Mouse (Mus musculus): Measurements from ENCODE around the gene Cdc14a. TPM values are rescaled to one million over a fixed set of nuclear protein-coding genes. Genes with fewer than 3 reads are reported as not detected.
"Not testable (repeated sequence)": the region's sequence is repeated elsewhere in the genome, so short reads cannot be mapped to it uniquely, and the experiment has no call there.

Gene Cdc14a
- polyA plus RNA-seq, 1 experiment from 2014 or later, result 13.1 TPM

GRCm38 (mm10) chr3:116350389-116350967 is 73.4 kb downstream of the Cdc14a start:
- Histone ChIP-seq H3K9me3 (replicated peaks) (no peaks in the 10 kb centered on the region), H3K27me3 (ENCODE audit: low read depth, poor library complexity, severe bottlenecking) (no peaks in the 10 kb centered on the region), H3K4me3 (no peak overlapping the region), H3K36me3 (peaks cover 26% of the 10 kb centered on the region), H3K27ac (no peak overlapping the region), H3K4me1 (peaks cover 6% of the 10 kb centered on the region; the same call in 1 of the 2 replicates)
- no peak for DNase-seq (ENCODE audit: low spot score)
- 93% methylated on average over 6 of the region's 6 CpGs for WGBS

DNA sequence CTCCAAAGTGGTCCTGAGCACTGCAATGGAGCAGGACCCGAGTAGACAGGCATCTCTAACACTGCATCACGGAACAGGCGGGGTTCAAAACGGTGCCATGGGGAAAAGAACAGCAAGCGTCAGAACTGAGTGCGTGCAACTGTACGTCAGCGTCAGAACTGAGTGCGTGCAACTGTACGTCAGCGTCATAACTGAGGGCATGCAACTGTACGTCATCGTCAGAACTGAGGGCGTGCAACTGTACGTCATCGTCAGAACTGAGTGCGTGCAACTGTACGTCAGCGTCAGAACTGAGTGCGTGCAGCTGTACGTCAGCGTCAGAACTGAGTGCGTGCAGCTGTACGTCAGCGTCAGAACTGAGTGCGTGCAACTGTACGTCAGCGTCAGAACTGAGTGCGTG is 76.3 kb downstream of the Cdc14a start:
- H3K4me3 ChIP-seq; H3K4me1 ChIP-seq; H3K27ac ChIP-seq; H3K27me3 ChIP-seq (ENCODE audit: low read depth, poor library complexity, severe bottlenecking); H3K9me3 ChIP-seq (replicated peaks); DNase-seq (ENCODE audit: low spot score): not testable (repeated sequence)
- peaks cover 40% of the 10 kb centered on the region for H3K36me3 ChIP-seq
- 97% methylated on average over 29 of the region's 29 CpGs for WGBS

DNA sequence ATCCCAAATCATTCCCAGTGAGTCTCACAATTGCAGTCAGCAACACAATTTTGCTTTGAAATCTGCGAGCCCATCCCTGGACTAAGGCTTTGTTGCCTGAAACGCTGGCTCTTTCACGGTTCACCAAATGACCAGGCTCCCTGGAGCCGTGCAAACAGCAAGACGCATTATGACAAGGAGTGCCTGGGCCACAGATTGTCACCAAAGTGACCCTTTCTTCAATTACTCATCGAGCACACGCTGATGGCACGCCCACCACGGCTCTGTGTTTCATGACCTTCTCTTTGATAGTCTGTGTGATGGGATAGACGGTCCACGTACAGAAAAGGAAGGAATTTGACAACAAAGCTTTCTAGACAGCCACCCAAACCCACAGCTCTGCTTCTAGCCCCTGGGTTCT is 78.6 kb downstream of the Cdc14a start:
- WGBS, result 91% methylated on average over 11 of the region's 11 CpGs
- Histone ChIP-seq H3K27me3 (ENCODE audit: low read depth, poor library complexity, severe bottlenecking) (no peaks in the 10 kb centered on the region), H3K9me3 (replicated peaks) (no peaks in the 10 kb centered on the region), H3K36me3 (peaks cover 38% of the 10 kb centered on the region), H3K4me1 (0 out of 2 replicates have a peak, but pooled peaks cover 3% of the 10 kb centered on the region), H3K27ac (no peak overlapping the region), H3K4me3 (no peak overlapping the region)
- no peak for DNase-seq (ENCODE audit: low spot score)

DNA sequence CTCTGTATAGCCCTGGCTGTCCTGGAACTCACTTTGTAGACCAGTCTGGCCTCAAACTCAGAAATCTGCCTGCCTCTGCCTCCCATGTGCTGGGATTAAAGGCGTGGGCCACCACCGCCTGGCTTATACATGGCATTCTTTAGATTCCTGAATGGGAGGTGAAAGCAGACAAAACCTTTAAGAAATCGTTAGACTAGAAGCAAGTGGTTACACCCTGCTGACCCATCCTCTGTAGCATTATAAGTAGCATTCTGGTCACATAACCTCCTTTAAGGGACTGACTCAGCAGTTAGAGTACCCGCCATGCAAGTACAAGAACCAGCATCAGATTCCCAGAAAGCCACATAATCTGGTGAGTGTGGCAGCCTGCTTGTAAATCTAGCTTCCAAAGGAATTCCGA is 81.6 kb downstream of the Cdc14a start:
- Histone ChIP-seq H3K36me3 (peaks cover 37% of the 10 kb centered on the region), H3K27ac (no peak overlapping the region), H3K4me1 (peaks cover 5% of the 10 kb centered on the region), H3K4me3 (no peak overlapping the region), H3K27me3 (ENCODE audit: low read depth, poor library complexity, severe bottlenecking) (no peaks in the 10 kb centered on the region), H3K9me3 (replicated peaks) (no peaks in the 10 kb centered on the region)
- 94% methylated on average over 5 of the region's 5 CpGs for WGBS
- no peak for DNase-seq (ENCODE audit: low spot score)

DNA sequence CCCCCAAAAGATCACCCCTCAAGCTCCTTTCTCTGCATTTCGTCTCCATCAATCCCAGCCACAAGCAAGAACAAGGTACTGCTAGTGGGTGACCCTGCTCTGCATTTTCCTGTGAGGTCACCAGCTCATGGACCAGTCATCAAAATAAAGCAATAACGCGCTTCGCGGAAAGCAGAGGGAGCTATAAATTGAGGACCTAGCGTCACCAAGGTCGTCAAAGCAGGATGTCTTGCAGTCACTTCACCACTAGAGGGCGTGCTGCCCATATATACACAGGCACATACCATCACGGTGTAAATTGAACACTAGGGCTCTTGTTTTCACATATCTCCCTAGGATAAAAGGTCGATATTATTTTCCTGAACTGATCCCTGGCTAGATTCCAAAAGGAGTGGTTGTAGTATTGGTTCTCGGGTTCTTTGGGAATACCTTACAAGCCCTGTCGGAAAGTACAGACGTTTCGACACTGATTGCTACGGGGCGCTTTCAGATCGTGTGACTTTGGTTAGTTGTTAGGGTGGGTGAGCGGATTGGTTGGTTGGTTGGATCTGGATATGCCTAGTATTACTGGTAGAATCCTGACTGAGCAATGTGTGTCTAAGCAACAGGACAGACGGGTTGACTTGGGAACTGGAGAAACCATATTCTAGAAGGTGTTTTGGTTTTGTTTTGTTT is 82.7 kb downstream of the Cdc14a start:
- peak; percentile 67 for DNase-seq (ENCODE audit: low spot score)
- 50% methylated on average over 19 of the region's 19 CpGs for WGBS
- no peaks in the 10 kb centered on the region for H3K27me3 ChIP-seq (ENCODE audit: low read depth, poor library complexity, severe bottlenecking)
- peaks cover 5% of the 10 kb centered on the region for H3K4me1 ChIP-seq
- peaks cover 31% of the 10 kb centered on the region for H3K36me3 ChIP-seq
- no peaks in the 10 kb centered on the region for H3K9me3 ChIP-seq (replicated peaks)
- H3K27ac ChIP-seq, result no peak overlapping the region
- H3K4me3 ChIP-seq, result no peak overlapping the region

DNA sequence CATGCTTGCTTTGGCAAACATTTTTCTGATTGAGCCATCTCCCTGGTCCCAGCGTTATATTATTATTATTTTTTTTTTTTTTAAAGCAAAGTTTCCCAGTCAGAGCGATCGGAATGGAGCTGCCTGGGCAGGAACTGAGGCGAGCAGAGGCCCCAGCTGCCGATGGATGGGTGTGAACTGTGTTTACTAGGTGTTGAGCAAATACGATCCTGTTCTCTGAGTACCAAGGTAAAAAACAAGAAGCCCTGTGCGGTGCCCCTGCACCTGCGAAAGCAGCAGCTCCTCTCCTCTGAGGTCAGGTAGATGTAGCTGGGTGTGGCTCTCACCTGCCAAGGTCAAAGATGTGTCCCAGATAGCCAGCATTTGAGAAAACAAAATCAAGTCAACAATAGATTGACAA is 83.6 kb downstream of the Cdc14a start:
- Histone ChIP-seq H3K36me3 (peaks cover 24% of the 10 kb centered on the region), H3K9me3 (replicated peaks) (no peaks in the 10 kb centered on the region), H3K27ac (no peak overlapping the region), H3K4me1 (peaks cover 5% of the 10 kb centered on the region), H3K27me3 (ENCODE audit: low read depth, poor library complexity, severe bottlenecking) (no peaks in the 10 kb centered on the region), H3K4me3 (no peak overlapping the region)
- 96% methylated on average over 8 of the region's 8 CpGs for WGBS
- DNase-seq (ENCODE audit: low spot score), result no peak

DNA sequence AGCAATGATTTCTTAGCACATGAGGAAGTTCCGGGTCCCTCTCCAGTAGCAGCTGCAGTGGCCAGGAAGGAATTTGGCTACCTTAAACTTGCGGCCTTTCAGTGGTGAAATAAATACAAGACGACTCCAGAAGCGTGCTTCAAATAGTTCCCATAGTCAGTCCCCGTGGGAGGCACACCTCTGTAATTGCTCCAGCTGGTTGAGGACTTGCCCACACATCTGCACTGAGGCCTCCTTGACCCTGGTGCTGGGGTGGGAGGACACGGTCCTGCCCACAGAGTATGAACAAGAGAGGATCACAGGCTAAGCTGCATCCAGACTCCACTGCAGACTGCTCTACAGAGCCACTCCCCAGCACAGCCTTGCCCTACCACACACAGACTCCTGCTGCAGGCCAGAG is 85.2 kb downstream of the Cdc14a start:
- no peak for DNase-seq (ENCODE audit: low spot score)
- H3K27me3 ChIP-seq (ENCODE audit: low read depth, poor library complexity, severe bottlenecking), result no peaks in the 10 kb centered on the region
- no peak overlapping the region for H3K27ac ChIP-seq
- no peak overlapping the region for H3K4me3 ChIP-seq
- H3K4me1 ChIP-seq, result peaks cover 5% of the 10 kb centered on the region
- H3K9me3 ChIP-seq (replicated peaks), result no peaks in the 10 kb centered on the region
- H3K36me3 ChIP-seq, result peaks cover 14% of the 10 kb centered on the region
- 76% methylated on average over 6 of the region's 6 CpGs for WGBS

DNA sequence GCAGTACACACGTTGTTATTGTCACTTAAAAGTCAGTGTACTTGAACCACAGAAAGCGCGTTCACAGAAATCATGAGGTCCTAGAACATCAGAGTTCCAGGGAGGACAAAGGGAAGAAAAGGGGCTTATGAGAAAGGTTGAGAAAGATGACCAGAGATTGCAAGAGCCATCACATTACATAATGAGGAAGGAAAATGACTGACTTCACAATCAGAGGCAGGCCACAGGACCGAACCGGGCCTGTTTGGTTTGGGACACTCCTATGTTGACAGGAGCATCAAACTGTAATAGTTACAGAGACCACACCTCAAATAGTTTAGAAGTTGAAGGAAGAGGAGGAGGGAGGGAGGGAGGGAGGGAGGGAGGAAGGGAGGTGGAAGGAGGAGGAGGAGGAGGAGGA is 86.0 kb downstream of the Cdc14a start:
- 90% methylated on average over 5 of the region's 5 CpGs for WGBS
- Histone ChIP-seq H3K9me3 (replicated peaks) (no peaks in the 10 kb centered on the region), H3K4me3 (no peak overlapping the region), H3K27me3 (ENCODE audit: low read depth, poor library complexity, severe bottlenecking) (no peaks in the 10 kb centered on the region), H3K4me1 (peaks cover 5% of the 10 kb centered on the region), H3K27ac (no peak overlapping the region), H3K36me3 (peaks cover 9% of the 10 kb centered on the region)
- no peak for DNase-seq (ENCODE audit: low spot score)

- no peak overlapping the region for H3K27ac ChIP-seq
- H3K27me3 ChIP-seq (ENCODE audit: low read depth, poor library complexity, severe bottlenecking), result no peaks in the 10 kb centered on the region
- 90% methylated on average over 4 of the region's 4 CpGs for WGBS
- DNase-seq (ENCODE audit: low spot score), result no peak
- 0 out of 2 replicates have a peak, but pooled peaks cover 7% of the 10 kb centered on the region for H3K36me3 ChIP-seq
- H3K4me3 ChIP-seq, result no peak overlapping the region
- H3K9me3 ChIP-seq (replicated peaks), result no peaks in the 10 kb centered on the region
- peaks cover 5% of the 10 kb centered on the region for H3K4me1 ChIP-seq
Measured at GRCm38 (mm10) chr3:116335036-116335435, 88.8 kb downstream of the Cdc14a start.

GRCm38 (mm10) chr3:116333711-116334110 is 90.1 kb downstream of the Cdc14a start:
- Histone ChIP-seq H3K27ac (no peak overlapping the region), H3K4me1 (peaks cover 2% of the 10 kb centered on the region), H3K4me3 (no peak overlapping the region), H3K36me3 (0 out of 2 replicates have a peak, but pooled peaks cover 9% of the 10 kb centered on the region), H3K27me3 (ENCODE audit: low read depth, poor library complexity, severe bottlenecking) (no peaks in the 10 kb centered on the region), H3K9me3 (replicated peaks) (no peaks in the 10 kb centered on the region)
- no peak for DNase-seq (ENCODE audit: low spot score)
- WGBS, result 87% methylated on average over 6 of the region's 6 CpGs

GRCm38 (mm10) chr3:116333229-116333628 is 90.6 kb downstream of the Cdc14a start:
- H3K4me1 ChIP-seq, result no peaks in the 10 kb centered on the region
- H3K9me3 ChIP-seq (replicated peaks), result no peaks in the 10 kb centered on the region
- no peaks in the 10 kb centered on the region for H3K27me3 ChIP-seq (ENCODE audit: low read depth, poor library complexity, severe bottlenecking)
- no peak overlapping the region for H3K27ac ChIP-seq
- DNase-seq (ENCODE audit: low spot score), result no peak
- WGBS, result 16% methylated on average over 7 of the region's 7 CpGs
- no peak overlapping the region for H3K4me3 ChIP-seq
- peaks cover 13% of the 10 kb centered on the region for H3K36me3 ChIP-seq

DNA sequence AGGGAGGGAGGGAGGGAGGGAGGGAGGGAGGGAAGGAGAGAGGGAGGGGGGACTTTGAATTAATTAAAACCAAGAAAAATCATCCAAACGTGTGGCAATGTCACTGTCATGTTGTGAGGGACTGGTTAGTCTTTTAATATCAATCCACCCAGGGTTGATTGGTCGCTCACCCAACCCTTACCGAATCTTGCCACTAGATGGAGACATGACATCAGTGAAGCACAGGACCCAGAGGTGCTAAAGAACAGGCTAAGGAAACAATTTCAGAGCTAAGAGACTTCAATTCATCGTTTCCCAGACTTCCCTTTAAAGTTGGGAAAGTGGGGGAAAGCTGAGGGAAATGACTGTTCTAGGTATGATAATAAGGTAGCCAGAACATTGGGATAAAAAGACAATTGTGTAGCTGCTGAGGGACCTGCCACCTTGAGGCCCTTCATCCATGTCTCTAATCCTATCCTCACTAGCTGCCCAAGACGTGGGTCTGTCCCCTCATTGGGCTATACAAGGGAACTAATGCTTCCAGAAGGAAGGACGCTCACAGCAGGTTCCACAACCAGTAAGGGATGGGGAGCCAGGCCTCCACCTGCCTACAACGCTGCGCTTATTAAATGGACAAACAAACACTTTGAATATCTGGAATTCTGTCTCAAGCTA is 91.9 kb downstream of the Cdc14a start:
- 48% methylated on average over 8 of the region's 8 CpGs for WGBS
- Histone ChIP-seq H3K27ac (no peak overlapping the region), H3K9me3 (replicated peaks) (no peaks in the 10 kb centered on the region), H3K4me3 (no peak overlapping the region), H3K4me1 (peaks cover 7% of the 10 kb centered on the region), H3K27me3 (ENCODE audit: low read depth, poor library complexity, severe bottlenecking) (no peaks in the 10 kb centered on the region), H3K36me3 (peaks cover 17% of the 10 kb centered on the region)
- peak; percentile 60 for DNase-seq (ENCODE audit: low spot score)

GRCm38 (mm10) chr3:116329976-116330375 is 93.9 kb downstream of the Cdc14a start:
- no peak for DNase-seq (ENCODE audit: low spot score)
- Histone ChIP-seq H3K9me3 (replicated peaks) (no peaks in the 10 kb centered on the region), H3K27me3 (ENCODE audit: low read depth, poor library complexity, severe bottlenecking) (no peaks in the 10 kb centered on the region), H3K36me3 (peaks cover 17% of the 10 kb centered on the region), H3K4me3 (no peak overlapping the region), H3K27ac (no peak overlapping the region), H3K4me1 (peaks cover 16% of the 10 kb centered on the region)
- WGBS, result 82% methylated on average over 8 of the region's 8 CpGs

All from limb, embryonic 10.5 days (tissue).